Mouse (Mus musculus): Measurements from ENCODE around the gene Cog2. TPM values are rescaled to one million over a fixed set of nuclear protein-coding genes. Genes with fewer than 3 reads are reported as not detected.

The Cog2 gene
- total RNA-seq, 2 experiments from 2014 or later: 19.5 to 25.1 TPM

DNA sequence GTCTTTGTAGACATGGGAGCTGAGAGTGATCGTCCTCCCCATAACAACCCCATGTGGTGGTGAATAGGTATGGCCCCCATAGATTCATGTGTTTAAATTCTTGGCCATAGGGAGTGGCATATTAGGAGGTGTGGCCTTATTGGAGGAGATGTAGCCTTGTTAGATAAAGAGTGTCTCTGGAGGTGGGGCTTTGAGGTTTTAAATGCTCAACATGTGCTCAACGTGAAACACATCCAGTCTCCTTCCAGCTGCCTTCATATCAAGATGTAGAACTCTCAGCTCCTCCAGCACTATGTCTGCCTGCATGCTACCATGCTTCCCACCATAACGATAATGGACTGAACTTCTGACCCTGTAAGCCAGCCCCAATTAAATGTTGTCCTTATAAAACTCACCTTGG lies 4.5 kb upstream of the Cog2 start:
- no peak for DNase-seq
- intact Hi-C loops (cut with DNase I): no loop called here

DNA sequence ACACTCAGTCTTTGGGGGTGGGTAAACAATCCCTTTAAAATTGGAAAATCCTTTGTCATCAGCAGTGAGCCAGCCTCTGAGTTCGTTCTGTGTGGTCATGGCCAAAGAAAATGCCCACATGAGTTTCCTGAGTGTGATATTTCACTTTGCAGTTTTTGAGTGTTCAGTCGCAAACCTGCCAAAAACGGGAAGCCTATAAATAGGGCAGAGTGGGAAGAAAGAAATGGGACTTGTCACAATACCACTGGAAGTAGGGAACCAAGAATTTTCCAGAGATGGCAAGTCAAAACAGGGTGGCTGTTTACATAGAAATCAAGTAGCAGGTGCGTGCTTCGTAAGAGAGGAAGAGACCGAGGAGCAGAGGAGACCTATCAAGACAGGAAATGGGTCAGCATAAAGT lies 4.0 kb upstream of the Cog2 start:
- intact Hi-C loops (cut with DNase I): no loop called here
- DNase-seq: no peak

DNA sequence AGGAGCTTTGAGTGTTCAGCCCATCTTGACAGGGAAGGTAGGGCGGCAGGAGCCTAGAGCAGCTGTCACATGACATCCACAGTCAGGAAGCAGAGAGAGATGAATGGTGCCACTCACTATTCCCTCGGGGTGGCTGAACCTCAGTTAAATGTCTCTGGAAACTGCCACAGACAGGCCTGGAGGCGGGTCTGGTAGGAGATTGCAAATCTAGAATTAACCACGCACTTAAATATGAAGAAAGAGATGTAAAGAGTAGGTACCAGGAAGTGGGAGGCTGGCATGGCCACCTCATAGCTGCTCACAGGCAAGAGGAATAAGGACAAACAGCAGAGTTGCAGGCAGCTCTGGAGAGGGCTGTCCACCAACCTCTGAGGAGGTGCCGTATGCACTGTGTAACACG lies 3.4 kb upstream of the Cog2 start:
- intact Hi-C loops (cut with DNase I): no loop called here
- DNase-seq: no peak

DNA sequence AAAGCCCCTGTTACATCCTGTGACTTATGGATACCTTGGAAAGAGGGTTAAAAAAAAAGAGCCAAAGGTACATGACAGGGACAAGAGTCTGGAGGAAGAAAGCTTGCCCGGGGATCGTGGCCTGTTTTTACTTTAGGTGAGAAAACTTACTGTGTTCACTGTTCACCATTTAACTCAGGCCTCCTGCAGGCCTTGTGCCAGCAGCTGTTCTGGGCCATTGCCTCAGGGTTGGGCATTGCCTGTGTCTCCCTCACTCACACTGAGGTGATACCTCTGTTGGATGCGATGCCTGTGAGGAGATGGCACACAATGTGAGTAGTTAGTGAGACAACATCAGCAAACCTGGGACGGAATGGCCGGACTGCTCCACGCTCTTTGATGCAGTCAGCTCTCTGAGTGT lies 1.4 kb downstream of the Cog2 start:
- intact Hi-C loops (cut with DNase I): no loop called here
- DNase-seq: no peak

DNA sequence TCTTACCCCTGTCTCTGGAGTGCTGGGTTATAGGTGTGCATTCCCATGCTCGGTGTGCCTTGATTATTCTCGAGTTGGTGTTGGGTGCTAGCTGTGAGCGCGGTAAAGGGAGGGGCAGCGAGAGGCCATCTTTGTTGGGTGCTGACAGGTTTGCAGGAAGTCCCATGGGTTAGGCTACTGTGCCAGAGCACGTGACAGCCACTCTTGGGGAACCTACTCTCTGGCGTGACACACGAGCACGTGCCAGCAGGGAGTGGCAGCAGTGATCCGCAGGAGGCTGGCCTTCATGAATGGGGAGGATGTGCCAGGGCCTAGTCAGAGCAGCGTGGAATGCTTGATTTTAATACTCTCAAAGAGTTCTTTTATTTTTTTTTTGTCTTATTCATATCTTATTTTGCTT lies 5.7 kb downstream of the Cog2 start:
- DNase-seq: no peak
- intact Hi-C loops (cut with DNase I): loop anchor here (5.0 kb wide), 1 partner anchor 151 kb away; no protein-coding TSS in a partner anchor

DNA sequence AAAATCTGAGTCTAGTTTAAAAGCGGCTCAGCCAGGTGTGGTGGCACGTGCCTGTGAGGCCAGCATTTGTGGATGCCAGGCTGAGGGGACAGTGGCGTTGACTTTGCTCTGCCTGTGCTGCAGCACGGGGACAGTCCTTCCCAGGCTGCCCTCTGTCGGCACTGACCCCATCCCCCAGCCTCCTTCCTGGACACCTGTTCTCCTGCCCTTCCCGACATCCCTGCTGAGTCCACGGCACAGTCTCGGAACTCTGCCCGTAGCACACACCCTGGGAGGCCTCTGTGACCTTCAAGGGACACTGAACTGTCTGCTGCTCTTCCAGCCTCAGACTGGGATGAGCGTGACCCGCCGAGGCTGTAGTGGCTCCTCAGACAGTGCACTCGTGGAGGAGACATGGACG lies 9.5 kb downstream of the Cog2 start:
- DNase-seq: no peak
- intact Hi-C loops (cut with DNase I): no loop called here

DNA sequence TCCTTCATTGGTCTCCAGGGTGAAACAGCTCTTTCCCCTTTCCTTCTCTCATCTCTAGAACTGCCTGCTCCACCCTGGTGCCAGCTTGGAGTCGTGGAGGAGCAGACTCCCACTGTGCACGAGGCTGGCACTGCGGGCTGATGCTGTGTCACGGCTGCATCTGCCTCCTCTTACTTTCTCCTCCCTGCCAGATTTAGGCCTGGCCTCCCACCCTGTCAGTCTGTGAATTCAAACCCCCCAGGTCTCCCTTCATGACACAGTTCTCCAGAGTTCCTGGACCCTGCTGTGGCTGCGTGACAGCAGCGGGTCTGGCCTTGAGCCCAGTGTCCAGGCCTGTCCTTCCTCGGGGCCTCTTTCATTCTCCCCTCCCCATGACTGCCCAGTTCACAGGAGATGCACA lies 10.0 kb downstream of the Cog2 start:
- intact Hi-C loops (cut with DNase I): no loop called here
- DNase-seq: no peak

DNA sequence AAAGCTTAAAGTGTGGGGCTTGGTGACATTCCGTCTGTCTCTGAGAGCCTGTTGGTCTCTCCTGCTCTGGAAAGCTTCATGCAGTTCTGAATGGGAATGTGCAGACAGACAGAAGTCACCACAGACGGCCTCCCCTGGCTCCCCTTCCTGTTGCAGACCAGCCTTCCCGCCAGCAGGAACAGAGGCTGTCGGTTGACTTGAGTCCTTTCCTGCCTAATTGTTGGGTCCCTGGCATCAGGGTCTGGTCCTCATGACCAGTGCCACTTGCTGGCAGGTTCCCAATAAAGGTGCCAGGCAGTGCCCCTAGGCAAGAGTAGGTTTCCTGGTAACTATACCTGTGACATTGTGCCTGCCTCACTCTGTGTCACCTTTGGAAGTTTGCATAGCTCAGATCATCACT lies 10.4 kb downstream of the Cog2 start:
- intact Hi-C loops (cut with DNase I): no loop called here
- DNase-seq: no peak

DNA sequence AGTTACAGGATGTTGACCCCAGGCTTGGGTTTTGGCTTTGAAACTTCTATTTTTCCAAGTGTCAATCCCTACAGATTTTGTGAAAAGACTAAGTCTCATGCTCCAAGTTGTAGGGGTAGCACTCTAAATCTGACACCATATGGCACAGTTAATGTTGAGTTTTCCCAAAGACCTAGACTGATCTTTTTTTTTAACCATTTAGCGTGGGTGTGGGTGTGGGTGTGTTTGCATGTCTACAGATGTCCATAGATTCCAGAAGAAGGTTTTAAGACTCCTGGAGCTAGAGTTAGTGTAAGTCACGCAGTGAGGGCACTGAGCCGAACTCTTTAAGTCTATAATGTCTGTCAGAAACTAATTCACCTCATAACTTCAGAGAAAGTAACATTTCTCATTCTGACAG lies 12.1 kb downstream of the Cog2 start:
- no peak for DNase-seq
- intact Hi-C loops (cut with DNase I): no loop called here

DNA sequence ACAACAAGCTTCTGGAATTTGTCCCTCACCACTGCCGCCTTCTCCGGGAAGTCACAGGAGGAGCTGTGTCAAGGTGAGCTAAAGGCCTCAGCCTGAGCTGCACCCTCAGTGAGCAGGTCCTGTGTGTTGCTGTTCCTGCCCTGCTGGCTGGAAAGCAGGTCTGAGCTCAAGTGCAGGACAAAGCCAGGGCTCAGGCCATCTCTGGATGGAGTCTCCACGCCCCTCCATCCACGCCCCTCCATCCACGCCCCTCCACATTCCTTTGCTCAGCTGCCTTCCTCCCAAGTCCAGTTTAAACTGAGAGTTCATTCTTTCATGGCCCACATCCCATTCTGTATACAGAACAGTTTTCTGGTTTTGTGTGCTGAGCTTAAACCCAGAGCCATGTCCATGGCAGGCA lies 14.9 kb downstream of the Cog2 start:
- intact Hi-C loops (cut with DNase I): no loop called here
- no peak for DNase-seq

DNA sequence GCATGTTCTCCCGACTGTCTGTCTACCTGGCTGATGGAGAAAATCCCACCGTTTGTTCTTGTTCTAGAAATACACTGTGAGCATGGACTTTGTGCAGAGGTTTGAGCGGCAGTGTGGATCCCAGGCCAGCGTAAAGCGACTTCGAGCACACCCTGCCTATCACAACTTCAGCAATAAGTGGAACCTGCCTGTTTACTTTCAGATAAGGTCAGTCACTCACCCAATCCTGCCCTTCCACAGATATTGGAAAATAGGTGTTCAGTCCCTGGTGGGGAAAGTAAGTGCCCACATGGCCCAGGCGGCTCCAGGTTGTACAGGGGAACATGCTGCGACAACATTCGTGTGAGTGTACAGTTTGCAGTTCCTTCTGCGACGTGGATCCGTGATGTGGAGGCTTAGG lies 20.3 kb downstream of the Cog2 start:
- intact Hi-C loops (cut with DNase I): no loop called here
- DNase-seq: no peak

DNA sequence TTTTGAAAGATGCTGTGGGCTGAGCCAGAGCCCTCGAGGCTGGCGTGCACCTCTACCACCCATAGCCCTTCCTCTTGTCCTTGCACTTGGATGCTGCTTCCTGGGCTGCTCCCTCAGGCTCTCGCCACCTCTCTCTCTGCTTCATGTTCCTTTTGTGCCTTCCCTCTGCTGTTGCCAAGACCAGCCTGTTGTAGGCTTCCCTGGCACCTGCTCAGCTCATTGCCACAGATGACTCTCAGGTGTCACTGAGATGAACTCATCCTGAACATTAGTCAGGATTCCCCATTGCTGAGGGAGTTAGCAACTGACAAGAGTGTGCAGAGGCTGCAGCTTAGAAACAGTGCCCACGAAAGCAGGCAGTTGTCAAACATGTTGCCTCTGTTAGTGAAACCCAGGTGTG lies 21.4 kb downstream of the Cog2 start:
- intact Hi-C loops (cut with DNase I): no loop called here
- DNase-seq: no peak

DNA sequence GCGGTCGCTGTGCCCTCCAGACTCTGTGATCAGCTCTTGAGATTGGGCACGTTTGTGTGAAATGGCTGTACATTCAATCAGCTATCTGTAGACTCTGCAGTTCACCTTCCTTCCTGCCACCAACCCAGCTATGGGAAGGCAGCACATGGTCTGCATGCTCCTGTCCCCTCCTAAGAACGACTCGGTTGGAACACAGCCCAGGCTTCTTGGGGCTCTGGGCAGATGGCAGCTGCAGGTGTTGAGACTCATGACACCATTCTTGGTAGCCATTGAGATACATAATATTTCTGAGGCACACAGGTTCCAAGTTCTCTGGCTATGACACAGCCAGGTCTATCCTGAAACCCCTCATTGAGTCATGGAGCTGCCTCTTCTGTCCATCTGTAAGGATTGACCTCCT lies 22.7 kb downstream of the Cog2 start:
- DNase-seq: no peak
- intact Hi-C loops (cut with DNase I): no loop called here

DNA sequence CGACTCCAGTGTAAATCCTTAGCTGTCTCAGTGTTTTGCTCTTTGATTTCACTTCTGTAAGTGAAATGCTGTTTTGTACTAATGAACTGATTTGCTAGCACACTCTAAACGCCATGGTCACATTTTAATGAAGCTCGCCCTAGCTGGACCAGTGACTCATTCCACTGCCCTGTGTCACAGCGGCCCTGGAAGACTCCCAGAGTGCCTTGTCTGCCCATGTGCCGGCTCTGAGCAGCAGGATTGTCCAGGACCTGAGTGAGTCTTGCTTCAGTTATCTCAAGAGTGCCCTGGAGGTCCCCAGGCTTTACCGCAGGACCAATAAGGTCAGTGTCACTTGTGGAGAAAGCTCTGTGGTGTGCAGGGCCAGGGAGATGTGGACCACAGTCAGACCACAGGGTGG lies 25.8 kb downstream of the Cog2 start:
- no peak for DNase-seq
- intact Hi-C loops (cut with DNase I): no loop called here

DNA sequence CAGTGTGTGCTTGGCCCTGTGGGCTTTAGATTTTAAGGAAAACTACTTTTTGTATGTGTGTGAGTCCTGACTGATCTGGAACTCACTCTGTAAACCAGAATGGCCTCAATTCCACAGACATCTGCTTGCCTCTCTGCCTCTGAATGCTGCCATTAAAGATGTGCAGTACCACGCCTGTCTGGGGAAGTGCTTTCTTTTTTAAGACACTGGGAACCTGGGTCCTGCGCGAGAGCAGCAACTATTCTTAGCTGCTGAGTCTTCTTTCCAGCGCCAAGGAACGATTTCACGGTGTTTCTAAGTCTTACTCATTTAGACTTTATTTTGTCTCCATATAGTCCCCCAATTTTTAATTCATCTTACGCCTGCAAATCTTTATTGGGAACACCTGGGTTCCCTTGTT lies 26.2 kb downstream of the Cog2 start:
- intact Hi-C loops (cut with DNase I): no loop called here
- DNase-seq: no peak

DNA sequence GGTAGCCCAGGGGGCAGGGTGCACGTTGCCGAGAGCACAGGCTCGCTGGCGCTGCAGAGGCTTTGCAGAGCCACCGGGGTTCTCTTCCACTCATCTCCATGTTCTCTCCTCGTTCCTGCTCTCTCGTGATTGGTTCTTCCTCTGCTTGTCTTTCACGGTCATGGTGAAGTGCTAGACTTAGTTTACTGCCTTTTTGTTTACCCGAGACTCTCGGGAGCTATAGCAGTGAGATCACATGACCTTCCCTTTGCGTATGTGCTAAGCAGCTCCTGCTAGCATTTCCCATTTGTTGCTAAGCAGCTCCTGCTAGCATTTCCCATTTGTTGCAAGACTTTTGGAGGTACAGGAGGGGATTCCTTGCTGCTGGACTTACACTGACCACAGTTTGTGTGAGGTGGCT lies 26.7 kb downstream of the Cog2 start:
- DNase-seq: no peak
- intact Hi-C loops (cut with DNase I): no loop called here

DNA sequence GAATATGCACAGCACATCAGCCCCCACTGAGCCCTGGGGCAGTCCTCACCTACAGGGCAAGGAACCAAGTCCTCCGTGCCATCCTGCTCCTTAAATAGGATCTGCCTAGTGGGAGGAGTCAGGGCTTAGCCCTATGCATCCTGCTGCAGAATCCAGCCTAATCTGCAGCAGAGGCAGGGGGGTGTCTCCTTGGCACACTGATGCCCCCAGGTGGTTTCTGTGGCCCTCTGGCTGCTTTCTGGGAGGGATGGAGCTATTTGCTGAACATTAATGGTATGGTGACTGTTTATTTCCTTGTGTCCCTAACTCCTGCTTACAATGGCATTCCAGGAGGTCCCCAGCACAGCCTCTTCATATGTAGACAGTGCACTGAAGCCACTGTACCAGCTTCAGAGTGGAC lies 27.6 kb downstream of the Cog2 start:
- no peak for DNase-seq
- intact Hi-C loops (cut with DNase I): no loop called here

DNA sequence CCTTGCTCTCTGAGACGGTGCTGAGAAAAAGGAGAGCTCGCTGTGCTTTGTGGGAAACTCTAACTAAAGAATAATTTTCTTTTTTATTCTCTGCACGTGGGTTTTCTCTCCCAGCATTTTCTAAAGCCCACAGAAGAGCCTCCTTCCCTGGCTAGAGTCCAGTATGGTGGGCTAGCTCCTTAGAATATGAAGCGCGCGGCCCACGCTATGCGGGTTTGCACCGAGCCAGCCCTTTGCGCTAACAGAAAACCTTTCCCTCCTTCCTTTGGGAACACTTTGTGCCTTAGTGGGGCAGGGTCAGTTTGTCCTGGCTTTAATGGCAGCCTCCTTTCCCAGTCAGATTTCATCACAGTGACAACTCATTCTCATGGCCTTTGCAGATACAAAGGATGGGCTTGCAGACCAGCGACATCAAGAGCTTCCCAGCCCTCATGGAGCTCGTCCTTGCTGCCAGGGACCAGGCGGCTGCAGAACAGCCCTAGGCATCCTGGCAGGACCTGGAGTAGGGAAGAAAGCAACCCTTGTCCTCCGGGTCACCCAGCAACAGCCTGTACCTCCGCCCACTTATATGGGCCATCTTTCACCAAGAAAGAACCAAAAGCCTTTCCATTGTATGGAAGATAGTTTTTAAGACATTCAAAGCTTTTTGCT lies 30.6 kb downstream of the Cog2 start:
- intact Hi-C loops (cut with DNase I): no loop called here
- no peak for DNase-seq

DNA sequence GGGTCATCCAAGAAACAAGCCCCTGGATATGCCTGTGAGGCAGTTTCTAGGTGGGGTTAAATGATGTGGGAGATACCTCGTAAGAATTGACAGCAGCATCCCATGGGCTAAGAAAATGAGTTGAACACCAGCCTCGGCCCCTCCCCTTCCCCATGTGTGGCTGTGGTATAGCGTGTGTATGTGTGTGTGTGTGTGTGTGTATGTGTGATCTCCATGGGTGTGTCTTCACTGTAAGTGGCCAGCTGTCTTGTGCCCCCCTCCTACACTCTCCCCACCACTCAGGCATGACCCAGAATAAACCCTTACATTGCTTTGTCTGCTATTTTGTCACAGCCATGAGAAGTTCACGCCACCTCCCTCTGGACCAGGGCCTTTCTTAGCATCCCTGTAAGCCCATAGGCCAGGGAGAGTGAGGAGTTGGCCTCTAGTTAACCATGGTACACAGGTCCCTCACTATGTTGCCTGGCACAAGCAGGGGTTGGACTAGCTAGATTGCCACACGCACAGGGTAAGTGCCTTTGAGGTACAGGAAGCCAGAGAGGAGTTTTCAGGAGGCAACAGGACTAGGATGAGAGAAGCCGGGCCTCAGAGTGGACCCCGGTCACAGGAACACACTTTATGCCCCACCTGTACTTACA lies 34.7 kb downstream of the Cog2 start:
- intact Hi-C loops (cut with DNase I): no loop called here
- DNase-seq: no peak

DNA sequence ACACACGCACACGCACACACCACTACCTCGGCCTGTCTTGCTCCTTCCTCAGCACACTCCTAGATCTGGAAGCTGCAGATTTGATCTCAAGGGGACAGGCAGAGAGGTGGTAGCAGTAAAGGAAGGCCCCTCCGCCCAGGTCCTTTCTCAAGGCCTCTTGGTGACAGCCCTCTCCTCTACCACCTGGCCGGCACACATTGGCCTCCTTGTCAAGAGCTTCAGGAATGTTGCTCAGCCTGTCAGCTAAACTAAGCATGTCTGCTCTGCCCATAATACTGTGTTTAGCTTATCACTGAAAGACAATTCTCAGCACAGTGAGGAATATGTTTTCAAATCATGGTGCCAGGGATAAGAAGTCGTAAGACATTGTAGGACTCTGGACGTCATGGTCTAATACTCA lies 35.6 kb downstream of the Cog2 start:
- no peak for DNase-seq
- intact Hi-C loops (cut with DNase I): no loop called here

DNA sequence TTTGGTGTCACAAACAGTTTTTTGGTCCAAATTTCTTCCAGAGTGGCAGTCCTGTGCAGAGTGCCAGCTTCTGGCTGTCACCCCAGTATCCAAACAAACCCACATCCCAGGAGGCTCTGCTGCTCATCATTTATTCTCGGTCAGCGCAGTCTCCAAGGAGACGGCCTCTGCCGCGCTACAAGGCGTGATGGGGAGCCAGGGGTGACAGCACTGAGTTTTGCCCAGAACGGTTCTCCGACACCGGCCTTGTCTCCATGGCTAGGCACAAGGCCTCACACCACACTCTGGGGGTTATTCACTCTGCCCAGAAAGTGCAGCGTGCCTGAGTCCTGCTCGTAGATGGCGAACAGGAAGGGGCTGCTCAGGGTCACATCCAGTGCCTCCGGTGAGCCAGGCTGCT lies 36.1 kb downstream of the Cog2 start:
- intact Hi-C loops (cut with DNase I): no loop called here
- no peak for DNase-seq

DNA sequence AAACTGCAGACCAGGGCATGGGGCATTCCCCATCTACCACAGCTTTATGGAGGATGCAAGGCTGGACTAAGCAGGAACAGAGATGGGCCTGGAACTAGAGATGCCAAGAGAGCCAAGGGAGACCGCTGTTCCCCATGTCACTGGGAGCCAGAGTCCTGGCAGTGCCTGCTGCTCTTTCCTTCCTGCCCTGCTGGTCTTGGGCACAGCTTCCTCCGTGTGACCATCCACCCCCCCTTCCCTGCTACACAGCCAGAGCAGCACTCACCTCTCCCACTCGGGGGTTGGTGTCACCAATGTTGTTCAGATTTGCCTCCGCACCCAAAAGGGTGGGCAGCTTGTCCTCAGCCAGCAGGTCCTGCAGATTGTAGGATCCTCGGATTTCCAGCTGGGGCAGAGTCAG lies 36.9 kb downstream of the Cog2 start:
- no peak for DNase-seq
- intact Hi-C loops (cut with DNase I): no loop called here

DNA sequence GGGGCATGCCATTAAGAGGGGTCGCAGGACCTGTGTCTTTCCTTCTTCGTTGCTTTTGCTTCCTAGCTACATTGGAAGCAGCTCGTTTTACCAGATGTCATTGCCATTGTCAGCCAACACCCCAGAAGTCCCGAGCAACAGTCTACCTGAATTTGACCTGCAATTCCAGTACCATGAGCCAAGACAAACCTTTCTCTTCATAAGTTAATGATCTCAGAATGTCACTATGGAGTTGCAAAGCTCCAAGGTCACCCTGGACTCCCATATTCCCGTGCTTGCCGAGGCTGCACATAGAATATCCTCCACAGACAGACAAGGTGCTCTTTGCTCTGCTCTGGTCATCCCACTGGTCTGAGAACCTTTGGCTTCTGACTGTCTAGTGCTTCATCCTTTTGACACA lies 46.6 kb downstream of the Cog2 start:
- intact Hi-C loops (cut with DNase I): no loop called here
- DNase-seq: no peak
